Mouse (Mus musculus) bone marrow macrophage, adult 2 months (primary cell): ENCODE measurements around the gene Ica1. TPM values are rescaled to one million over a fixed set of nuclear protein-coding genes. Genes with fewer than 3 reads are reported as not detected.

Experiments used
- H3K27ac ChIP-seq: 2 replicates; pipeline ENCODE4 v1.5.1; 2012; ENCODE audit warnings: low read depth, low read length; ENCODE audit not compliant: insufficient read depth
- H3K4me1 ChIP-seq: 2 replicates; pipeline ENCODE4 v1.6.1; 2012; ENCODE audit warnings: low read length; ENCODE audit not compliant: control insufficient read depth, insufficient read depth
- H3K4me3 ChIP-seq: 2 replicates; pipeline ENCODE4 v1.5.1; 2012; ENCODE audit warnings: mild to moderate bottlenecking, low read length, moderate library complexity; ENCODE audit not compliant: insufficient read depth
- CTCF ChIP-seq: IDR thresholded peaks from 2 replicates; pipeline ENCODE4 v1.5.1; 2012; ENCODE audit warnings: low read depth, mild to moderate bottlenecking, low read length, moderate library complexity
- POLR2A ChIP-seq: IDR thresholded peaks from 2 replicates; pipeline ENCODE4 v1.6.1; 2012; ENCODE audit warnings: mild to moderate bottlenecking, low read depth, low read length, borderline replicate concordance
- polyA plus RNA-seq: library from polyadenylated mRNA; stranded (reverse); fragments of >200 nt; gene quantifications from 2 replicates; pipeline ENCODE4 v1.2.4, GENCODE M21; 2012; ENCODE audit not compliant: missing spikeins, insufficient read depth, insufficient read length

The Ica1 gene
- polyA plus RNA-seq, 1 experiment = 2.0 TPM

GRCm38 (mm10) chr6:8591665-8592064 is 186.6 kb downstream of the Ica1 start:
- Histone ChIP-seq H3K4me3 (no peak overlapping the region), H3K4me1 (no peaks in the 10 kb centered on the region), H3K27ac (no peak overlapping the region)
- no peak for TF ChIP-seq CTCF
- no peak for TF ChIP-seq POLR2A

GRCm38 (mm10) chr6:8583892-8584291 is 194.4 kb downstream of the Ica1 start:
- H3K27ac ChIP-seq = no peak overlapping the region
- H3K4me3 ChIP-seq = no peak overlapping the region
- TF ChIP-seq POLR2A (no peak), CTCF (no peak)
- no peaks in the 10 kb centered on the region for H3K4me1 ChIP-seq

- no peak overlapping the region for H3K27ac ChIP-seq
- no peak for TF ChIP-seq POLR2A
- TF ChIP-seq CTCF = no peak
- H3K4me1 ChIP-seq = no peaks in the 10 kb centered on the region
- no peak overlapping the region for H3K4me3 ChIP-seq
Measured at GRCm38 (mm10) chr6:8582377-8582776, 195.9 kb downstream of the Ica1 start.

Other genes with a start within 250 kb of the Ica1 start
- gene Nxph1, start 169.9 kb upstream of the Ica1 start, polyA plus RNA-seq = not detected in 2 replicates